In the genomic region with DNA sequence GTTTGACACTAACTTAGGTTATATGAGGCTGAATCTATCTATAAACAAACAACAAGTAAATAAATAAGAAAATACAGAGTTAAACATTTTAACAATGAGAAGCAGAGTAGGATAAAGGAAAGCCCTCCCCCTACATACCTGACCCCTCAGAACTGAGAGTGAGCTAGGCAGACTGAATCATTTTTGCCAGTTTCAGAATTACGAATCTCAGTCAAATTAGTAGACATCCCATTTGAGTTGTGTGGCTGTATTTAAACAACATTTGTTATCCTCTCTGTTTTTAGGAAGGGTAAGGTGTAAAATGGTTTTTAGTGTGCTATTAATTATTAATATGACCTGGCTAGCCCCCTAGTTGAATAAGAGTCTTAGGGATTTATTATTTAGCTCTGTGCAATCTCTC, we compare ENCODE assay signal across 33 mouse cellular contexts. TPM values are rescaled to one million over a fixed set of nuclear protein-coding genes. Genes with fewer than 3 reads are reported as not detected.
"Had no signal": no experiment of that assay in that cellular context is flagged by ENCODE, and none has a peak within 500 bp of the region (broad histone marks: within the 10 kb centered on the region; RNA-seq: fewer than 3 reads in every experiment).

No protein-coding gene starts in this region.

- H3K9me3 ChIP-seq: embryonic facial prominence, embryonic 10.5 days; embryonic facial prominence, embryonic 12.5 days; embryonic facial prominence, embryonic 13.5 days; embryonic facial prominence, embryonic 15.5 days; forebrain, embryonic 12.5 days; forebrain, embryonic 15.5 days; heart, embryonic 10.5 days had no signal

- H3K27me3 ChIP-seq: embryonic facial prominence, embryonic 12.5 days; embryonic facial prominence, embryonic 13.5 days; embryonic facial prominence, embryonic 15.5 days; forebrain, embryonic 12.5 days; forebrain, embryonic 13.5 days; forebrain, embryonic 15.5 days had no signal

- DNase-seq: cerebellum, adult 8-10 months; cerebellum, adult 9-10 months; cerebellum, adult 9-11 months; cerebellum, postnatal 10 days; cerebellum, postnatal 14 days; cerebellum, postnatal 25 days; cerebellum, postnatal 36 days; embryo, embryonic 11 days; forebrain, postnatal 0 days; gastrocnemius, adult 2 months; gastrocnemius, postnatal 10 days; gastrocnemius, postnatal 14 days; gastrocnemius, postnatal 25 days; gastrocnemius, postnatal 36 days; heart, adult 2 months had no signal

- H3K4me1 ChIP-seq: forebrain, embryonic 12.5 days; forebrain, embryonic 15.5 days; heart, embryonic 10.5 days had no signal

- H3K36me3 ChIP-seq: embryonic facial prominence, embryonic 10.5 days; embryonic facial prominence, embryonic 12.5 days; embryonic facial prominence, embryonic 13.5 days; embryonic facial prominence, embryonic 15.5 days; forebrain, embryonic 12.5 days; forebrain, embryonic 15.5 days; heart, embryonic 10.5 days had no signal

- H3K9ac ChIP-seq: embryonic facial prominence, embryonic 12.5 days; embryonic facial prominence, embryonic 13.5 days; embryonic facial prominence, embryonic 15.5 days; forebrain, embryonic 12.5 days; forebrain, embryonic 13.5 days; forebrain, embryonic 15.5 days; forebrain, postnatal 0 days had no signal

- H3K27ac ChIP-seq: embryonic facial prominence, embryonic 10.5 days; embryonic facial prominence, embryonic 12.5 days; embryonic facial prominence, embryonic 13.5 days; embryonic facial prominence, embryonic 15.5 days; forebrain, embryonic 12.5 days; forebrain, embryonic 13.5 days; forebrain, embryonic 15.5 days; gastrocnemius, adult 2 months; heart, adult 2 months; heart, embryonic 10.5 days had no signal

- H3K4me3 ChIP-seq: embryonic facial prominence, embryonic 10.5 days; embryonic facial prominence, embryonic 12.5 days; embryonic facial prominence, embryonic 13.5 days; embryonic facial prominence, embryonic 15.5 days; erythroblast, embryonic 14.5 days; forebrain, embryonic 12.5 days; forebrain, embryonic 13.5 days; forebrain, embryonic 15.5 days; gastrocnemius, adult 2 months; heart, adult 2 months; heart, embryonic 10.5 days had no signal

- H3K4me2 ChIP-seq: embryonic facial prominence, embryonic 12.5 days; embryonic facial prominence, embryonic 13.5 days; embryonic facial prominence, embryonic 15.5 days; forebrain, embryonic 12.5 days; forebrain, embryonic 13.5 days; forebrain, embryonic 15.5 days; heart, embryonic 11.5 days had no signal

RNA-seq across cellular contexts. Expression of a gene that starts 2.6 kb away (rescaled TPM):
- total RNA-seq: common myeloid progenitor, adult 5-6 weeks; gastrocnemius, adult 18-20 months; gastrocnemius, adult 2 months; gastrocnemius, adult 8-10 months; gastrocnemius, postnatal 10 days; gastrocnemius, postnatal 14 days; gastrocnemius, postnatal 25 days; gastrocnemius, postnatal 36 days; gastrocnemius, postnatal 4 days; granulocyte monocyte progenitor cell, adult 5-6 weeks; heart, adult 2 months; heart, adult 8-10 months had no signal
- polyA plus RNA-seq: embryonic facial prominence, embryonic 10.5 days; embryonic facial prominence, embryonic 11.5 days; embryonic facial prominence, embryonic 12.5 days; erythroblast, embryonic 14.5 days; forebrain, embryonic 11.5 days; forebrain, embryonic 12.5 days; forebrain, embryonic 13.5 days; heart, embryonic 10.5 days; heart, embryonic 11.5 days had no signal
